Mouse (Mus musculus): ENCODE results near the gene Lrig2.
"Not testable (repeated sequence)": the region's sequence is repeated elsewhere in the genome, so short reads cannot be mapped to it uniquely, and the experiment has no call there.

Lrig2 gene

GRCm38 (mm10) chr3:104431848-104432159, 79.9 kb downstream of the Lrig2 start:
- DNase-seq (ENCODE audit: low read depth): no peak

GRCm38 (mm10) chr3:104431156-104431847, 80.4 kb downstream of the Lrig2 start:
- DNase-seq (ENCODE audit: low read depth): no peak

GRCm38 (mm10) chr3:104427354-104427753, 84.4 kb downstream of the Lrig2 start:
- not testable (repeated sequence) for DNase-seq (ENCODE audit: low read depth)

- DNase-seq (ENCODE audit: low read depth): no peak
These were observed 87.4 kb downstream of the Lrig2 start for GRCm38 (mm10) chr3:104424346-104424745.

- no peak for DNase-seq (ENCODE audit: low read depth)
These were observed 90.8 kb downstream of the Lrig2 start for GRCm38 (mm10) chr3:104420929-104421328.

- no peak for DNase-seq (ENCODE audit: low read depth)
These were observed 91.7 kb downstream of the Lrig2 start for GRCm38 (mm10) chr3:104419990-104420389.

GRCm38 (mm10) chr3:104416806-104417205, 94.9 kb downstream of the Lrig2 start:
- DNase-seq (ENCODE audit: low read depth): no peak

GRCm38 (mm10) chr3:104412482-104412881, 99.2 kb downstream of the Lrig2 start:
- no peak for DNase-seq (ENCODE audit: low read depth)

- no peak for DNase-seq (ENCODE audit: low read depth)
These were observed 104.2 kb downstream of the Lrig2 start for GRCm38 (mm10) chr3:104407506-104407905.

GRCm38 (mm10) chr3:104403582-104403981, 108.1 kb downstream of the Lrig2 start:
- DNase-seq (ENCODE audit: low read depth): no peak

- no peak for DNase-seq (ENCODE audit: low read depth)
These were observed 110.5 kb downstream of the Lrig2 start for GRCm38 (mm10) chr3:104401176-104401575.

- no peak for DNase-seq (ENCODE audit: low read depth)
These were observed 111.6 kb downstream of the Lrig2 start for GRCm38 (mm10) chr3:104400126-104400525.

- no peak for DNase-seq (ENCODE audit: low read depth)
These were observed 112.2 kb downstream of the Lrig2 start for GRCm38 (mm10) chr3:104399296-104400045.

GRCm38 (mm10) chr3:104397316-104397715, 114.4 kb downstream of the Lrig2 start:
- DNase-seq (ENCODE audit: low read depth): no peak

- DNase-seq (ENCODE audit: low read depth): no peak
These were observed 115.0 kb downstream of the Lrig2 start for GRCm38 (mm10) chr3:104396736-104397081.

- DNase-seq (ENCODE audit: low read depth): no peak
These were observed 115.5 kb downstream of the Lrig2 start for GRCm38 (mm10) chr3:104396067-104396735.

- no peak for DNase-seq (ENCODE audit: low read depth)
These were observed 121.6 kb downstream of the Lrig2 start for GRCm38 (mm10) chr3:104390072-104390471.

GRCm38 (mm10) chr3:104389449-104389848, 122.3 kb downstream of the Lrig2 start:
- no peak for DNase-seq (ENCODE audit: low read depth)

- DNase-seq (ENCODE audit: low read depth): no peak
These were observed 126.1 kb downstream of the Lrig2 start for GRCm38 (mm10) chr3:104385587-104385986.

GRCm38 (mm10) chr3:104383681-104384341, 127.9 kb downstream of the Lrig2 start:
- no peak for DNase-seq (ENCODE audit: low read depth)

- DNase-seq (ENCODE audit: low read depth): no peak
These were observed 133.5 kb downstream of the Lrig2 start for GRCm38 (mm10) chr3:104378228-104378627.

GRCm38 (mm10) chr3:104373907-104374306, 137.8 kb downstream of the Lrig2 start:
- DNase-seq (ENCODE audit: low read depth): no peak

GRCm38 (mm10) chr3:104372374-104372773, 139.3 kb downstream of the Lrig2 start:
- DNase-seq (ENCODE audit: low read depth): no peak

All from c-Kit-positive CD71-positive TER-119-negative erythroid progenitor cells, embryonic 14.5 days (primary cell).